Mouse (Mus musculus) C2C12 (cell line): ENCODE data around the gene Rpl19.

Experiments
- CTCF ChIP-seq: IDR thresholded peaks from one replicate; pipeline ENCODE4 v1.5.1; 2011; ENCODE audit not compliant: control insufficient read depth, insufficient read depth, insufficient read length
- MAX ChIP-seq: IDR thresholded peaks from one replicate; pipeline ENCODE4 v1.6.1; 2011; ENCODE audit warnings: mild to moderate bottlenecking, control low read depth
- USF1 ChIP-seq: IDR thresholded peaks from one replicate; pipeline ENCODE4 v1.6.1; 2011; ENCODE audit warnings: low read depth, mild to moderate bottlenecking, control low read depth, moderate library complexity

GRCm38 (mm10) chr11:98016177-98016576, 10.3 kb upstream of the Rpl19 start:
- no peak for TF ChIP-seq CTCF
- TF ChIP-seq MAX = no peak
- no peak for TF ChIP-seq USF1
